In genomic region chr13:45964853-45965593, GRCm38 (mm10) we compare ENCODE assay signal across 8 mouse cellular contexts. TPM values are rescaled to one million over a fixed set of nuclear protein-coding genes. Genes with fewer than 3 reads are reported as not detected.
DNase-seq lines count a peak whose midpoint lies in the region; ATAC-seq and TF ChIP-seq lines count a peak whose summit lies in the region.

TSS of gene Atxn1 (minus strand) at chr13:45965008.

- peak within 1 kb of the TSS; percentile 93 for H3K4me2 ChIP-seq in forebrain, embryonic 13.5 days
- peak within 1 kb of the TSS; percentile 95 for H3K4me2 ChIP-seq in heart, postnatal 0 days (ENCODE audit: low read depth, low read length)
- peak within 1 kb of the TSS; percentile 94 for H3K4me2 ChIP-seq in lung, embryonic 15.5 days

- DNase-seq in c-Kit-positive CD71-positive TER-119-positive erythroid progenitor cells, embryonic 14.5 days (ENCODE audit: low spot score): peak; percentile 54
- peak; percentile 91 for DNase-seq in heart, postnatal 0 days (ENCODE audit: low spot score)
- peak; percentile 81 to 89 for DNase-seq in kidney, postnatal 4 days
- peak; percentile 74 for DNase-seq in ovary, adult 18-20 months (ENCODE audit: low spot score)
- peak; percentile 49 for DNase-seq in thymus, adult 2 months

- peak; percentile 77 for ATAC-seq in forebrain, embryonic 13.5 days
- peak; percentile 77 for ATAC-seq in heart, postnatal 0 days (ENCODE audit: insufficient read depth, low read depth)
- peak; percentile 83 for ATAC-seq in lung, embryonic 15.5 days (ENCODE audit: borderline replicate concordance, extremely low read depth, low FRiP score, low TSS enrichment)

- peak within 1 kb of the TSS; percentile 76 for H3K4me3 ChIP-seq in ES-Bruce4 (ENCODE audit: low read depth, low read length)
- H3K4me3 ChIP-seq in forebrain, embryonic 13.5 days: peak within 1 kb of the TSS; percentile 88
- peak within 1 kb of the TSS; percentile 69 for H3K4me3 ChIP-seq in heart, postnatal 0 days (ENCODE audit: low read depth, low read length)
- peak within 1 kb of the TSS; percentile 96 for H3K4me3 ChIP-seq in lung, embryonic 15.5 days
- H3K4me3 ChIP-seq in thymus, adult 2 months (ENCODE audit: control insufficient read depth, insufficient read depth, low read length): peak within 1 kb of the TSS; percentile 96

- H3K36me3 ChIP-seq in ES-Bruce4 (ENCODE audit: control insufficient read depth, insufficient read depth, low read length, poor library complexity, severe bottlenecking): no peaks in the 10 kb centered on the region
- no peaks in the 10 kb centered on the region for H3K36me3 ChIP-seq in forebrain, embryonic 13.5 days (ENCODE audit: poor library complexity, severe bottlenecking)
- no peaks in the 10 kb centered on the region for H3K36me3 ChIP-seq in heart, postnatal 0 days (replicated peaks; ENCODE audit: control insufficient read depth, insufficient read depth, low read length)
- no peaks in the 10 kb centered on the region for H3K36me3 ChIP-seq in lung, embryonic 15.5 days
- H3K36me3 ChIP-seq in thymus, adult 2 months (ENCODE audit: control insufficient read depth, insufficient read depth, low read length): no peaks in the 10 kb centered on the region

- WGBS in forebrain, embryonic 13.5 days: 0% methylated on average over 41 of the region's 53 CpGs
- under 1% methylated on average over 52 of the region's 53 CpGs for whole genome bisulfite sequencing in heart, postnatal 0 days
- 0% methylated on average over 42 of the region's 53 CpGs for WGBS in lung, embryonic 15.5 days
- 1% methylated on average over 53 of the region's 53 CpGs for WGBS in thymus, adult 2 months

- TF ChIP-seq POLR2A in ES-Bruce4 (IDR thresholded peaks at IDR 0.05; ENCODE audit: insufficient read depth, low read length): no peak
- TF ChIP-seq POLR2A in thymus, adult 2 months (IDR thresholded peaks at IDR 0.05; ENCODE audit: control insufficient read depth, extremely low read depth, insufficient read depth, low read length, poor library complexity): no peak

- H3K9ac ChIP-seq in ES-Bruce4 (ENCODE audit: low read depth, poor library complexity, severe bottlenecking): peak within 1 kb of the TSS; percentile 87
- peak within 1 kb of the TSS; percentile 94 for H3K9ac ChIP-seq in forebrain, embryonic 13.5 days
- peak within 1 kb of the TSS; percentile 87 for H3K9ac ChIP-seq in heart, postnatal 0 days (replicated peaks; ENCODE audit: low read depth, low read length)
- H3K9ac ChIP-seq in lung, embryonic 15.5 days: peak within 1 kb of the TSS; percentile 94

- TF ChIP-seq EP300 in ES-Bruce4 (IDR thresholded peaks at IDR 0.05; ENCODE audit: insufficient read depth, low read depth, low read length): no peak
- TF ChIP-seq EP300 in heart, postnatal 0 days (IDR thresholded peaks at IDR 0.05; ENCODE audit: low read depth): peak; percentile 81; the same call in 1 of the 2 replicates

- H3K4me1 ChIP-seq in ES-Bruce4 (ENCODE audit: control insufficient read depth, insufficient read depth, low read length): no peaks in the 10 kb centered on the region
- peaks cover 45% of the 10 kb centered on the region for H3K4me1 ChIP-seq in forebrain, embryonic 13.5 days
- peaks cover 32% of the 10 kb centered on the region for H3K4me1 ChIP-seq in heart, postnatal 0 days (ENCODE audit: control insufficient read depth, insufficient read depth)
- peaks cover 38% of the 10 kb centered on the region for H3K4me1 ChIP-seq in lung, embryonic 15.5 days
- peaks cover 10% of the 10 kb centered on the region for H3K4me1 ChIP-seq in thymus, adult 2 months (replicated peaks; ENCODE audit: control insufficient read depth, insufficient read depth, low read length)

- TF ChIP-seq CTCF in ES-Bruce4 (IDR thresholded peaks at IDR 0.05; ENCODE audit: low read depth, low read length): no peak
- TF ChIP-seq CTCF in heart, postnatal 0 days (IDR thresholded peaks at IDR 0.05; ENCODE audit: low read depth): no peak
- TF ChIP-seq CTCF in thymus, adult 2 months (IDR thresholded peaks at IDR 0.05; ENCODE audit: borderline replicate concordance, control insufficient read depth, extremely low read depth, insufficient read depth, low read length, poor library complexity): no peak; the same call in 1 of the 2 replicates

- H3K27ac ChIP-seq in ES-Bruce4 (ENCODE audit: insufficient read depth, low read length): no peak within 1 kb of the TSS
- H3K27ac ChIP-seq in forebrain, embryonic 13.5 days: peak within 1 kb of the TSS; percentile 98
- peak within 1 kb of the TSS; percentile 92 for H3K27ac ChIP-seq in heart, postnatal 0 days (ENCODE audit: low read depth)
- peak within 1 kb of the TSS; percentile 97 for H3K27ac ChIP-seq in lung, embryonic 15.5 days
- H3K27ac ChIP-seq in thymus, adult 2 months (ENCODE audit: control insufficient read depth, insufficient read depth, low read length): no peak within 1 kb of the TSS; the same call in 1 of the 2 replicates

- no peaks in the 10 kb centered on the region for H3K9me3 ChIP-seq in ES-Bruce4 (replicated peaks; ENCODE audit: control insufficient read depth, insufficient read depth, low read length, poor library complexity, severe bottlenecking)
- no peaks in the 10 kb centered on the region for H3K9me3 ChIP-seq in forebrain, embryonic 13.5 days (replicated peaks)
- no peaks in the 10 kb centered on the region for H3K9me3 ChIP-seq in heart, postnatal 0 days (replicated peaks; ENCODE audit: control insufficient read depth, low read length)
- no peaks in the 10 kb centered on the region for H3K9me3 ChIP-seq in lung, embryonic 15.5 days

- H3K27me3 ChIP-seq in ES-Bruce4 (ENCODE audit: control insufficient read depth, insufficient read depth, low read length, poor library complexity, severe bottlenecking): peaks cover 17% of the 10 kb centered on the region
- H3K27me3 ChIP-seq in forebrain, embryonic 13.5 days: peaks cover 3% of the 10 kb centered on the region; the same call in 1 of the 2 replicates
- H3K27me3 ChIP-seq in heart, postnatal 0 days (ENCODE audit: control insufficient read depth, insufficient read depth, low read length): no peaks in the 10 kb centered on the region
- no peaks in the 10 kb centered on the region for H3K27me3 ChIP-seq in lung, embryonic 15.5 days
- no peaks in the 10 kb centered on the region; the same call in 1 of the 2 replicates for H3K27me3 ChIP-seq in thymus, adult 2 months (ENCODE audit: control insufficient read depth, insufficient read depth, low read length)

RNA-seq across cellular contexts. Expression of gene Atxn1, which starts in this region (rescaled TPM):
- 10.1 and 11.2 TPM in 2 replicates for polyA plus RNA-seq in ES-Bruce4 (2011; ENCODE audit: insufficient read depth, insufficient read length, low read depth, missing spikeins)
- 7.7 and 8.7 TPM in 2 replicates for polyA plus RNA-seq in forebrain, embryonic 13.5 days (2015; fragmentation: Nextera tagmentation; extraction: Ambion mirVana)
- 15.0 and 19.5 TPM in 2 replicates for total RNA-seq in heart, postnatal 0 days (2014; rRNA removed; ENCODE audit: low replicate concordance)
- 8.2 and 10.3 TPM in 2 replicates for polyA plus RNA-seq in heart, postnatal 0 days (2015; fragmentation: Nextera tagmentation; extraction: Ambion mirVana)
- polyA plus RNA-seq in lung, embryonic 15.5 days (2015; fragmentation: Nextera tagmentation; extraction: Ambion mirVana): 7.4 and 8.5 TPM in 2 replicates
- polyA plus RNA-seq in thymus, adult 2 months (2012; rRNA removed): 13.5 and 17.5 TPM in 2 replicates

Comparison
In these comparisons a context has a peak if more than half of its experiments do, and no peak if none do; other contexts are left out.
1. H3K27ac ChIP-seq: peak in forebrain, embryonic 13.5 days (single experiment), heart, postnatal 0 days (single experiment) and lung, embryonic 15.5 days (single experiment); none in ES-Bruce4 (single experiment) and thymus, adult 2 months (single experiment).
2. Peak in every context shown above with its lines, with median percentiles within 50 percentile points of each other: H3K4me3 ChIP-seq, H3K9ac ChIP-seq, DNase-seq, ATAC-seq and H3K4me2 ChIP-seq.